Mouse (Mus musculus) layer of hippocampus, postnatal 14 days (tissue): ENCODE measurements around the gene Gucy2g. TPM values are rescaled to one million over a fixed set of nuclear protein-coding genes. Genes with fewer than 3 reads are reported as not detected.
A peak's percentile ranks its signal among the peaks of the same experiment; 100 is the strongest.
"Not testable (repeated sequence)": the region's sequence is repeated elsewhere in the genome, so short reads cannot be mapped to it uniquely, and the experiment has no call there.

Experiments
- DNase-seq, 2 experiments: peaks; one replicate each; pipeline ENCODE4 v3.0.0; 2021 to 2022; ENCODE audit warnings: low spot score in 2 of 2, mixed read lengths in 1 of 2
- total RNA-seq, 2 experiments: library from RNA; stranded (reverse); gene quantifications; 2 replicates each; pipeline ENCODE4 v1.2.3; 2021

The Gucy2g gene
- total RNA-seq, 2 experiments from 2014 or later: 0.46 to 0.52 TPM

- no peak for DNase-seq
These were observed 33.1 kb downstream of the Gucy2g start for GRCm38 (mm10) chr19:55207746-55208538.

GRCm38 (mm10) chr19:55207205-55207604, 33.8 kb downstream of the Gucy2g start:
- no peak for DNase-seq

- peak; percentile 54 to 77 for DNase-seq
These were observed 34.4 kb downstream of the Gucy2g start for GRCm38 (mm10) chr19:55206482-55207138.

GRCm38 (mm10) chr19:55198303-55198702, 42.7 kb downstream of the Gucy2g start:
- DNase-seq: peak; percentile 49 to 81

- DNase-seq: no peak
These were observed 45.5 kb downstream of the Gucy2g start for GRCm38 (mm10) chr19:55195574-55195973.

- DNase-seq: no peak
These were observed 46.4 kb downstream of the Gucy2g start for GRCm38 (mm10) chr19:55194520-55195170.

GRCm38 (mm10) chr19:55193717-55194394, 47.2 kb downstream of the Gucy2g start:
- no peak for DNase-seq

- no peak for DNase-seq
These were observed 48.6 kb downstream of the Gucy2g start for GRCm38 (mm10) chr19:55192254-55192945.

- DNase-seq: no peak
These were observed 49.4 kb downstream of the Gucy2g start for GRCm38 (mm10) chr19:55191596-55191995.

- no peak for DNase-seq
These were observed 51.0 kb downstream of the Gucy2g start for GRCm38 (mm10) chr19:55190065-55190464.

GRCm38 (mm10) chr19:55185651-55186050, 55.4 kb downstream of the Gucy2g start:
- DNase-seq: peak in 1 of 2 experiments; percentile 46

GRCm38 (mm10) chr19:55185074-55185473, 56.0 kb downstream of the Gucy2g start:
- no peak for DNase-seq

GRCm38 (mm10) chr19:55184442-55184841, 56.6 kb downstream of the Gucy2g start:
- peak in 1 of 2 experiments; percentile 65 for DNase-seq

GRCm38 (mm10) chr19:55180433-55180832, 60.6 kb downstream of the Gucy2g start, which contains the start of gene Tectb:
TSS of gene Tectb (plus strand) at chr19:55180733.
- no peak for DNase-seq

- DNase-seq: peak in 1 of 2 experiments; percentile 67
These were observed 63.9 kb downstream of the Gucy2g start for GRCm38 (mm10) chr19:55177143-55177542.

- DNase-seq: no peak
These were observed 69.5 kb downstream of the Gucy2g start for GRCm38 (mm10) chr19:55171585-55171984.

GRCm38 (mm10) chr19:55170399-55170798, 70.6 kb downstream of the Gucy2g start:
- no peak for DNase-seq

GRCm38 (mm10) chr19:55169236-55169729, 71.8 kb downstream of the Gucy2g start:
- DNase-seq: not testable (repeated sequence)

- no peak for DNase-seq
These were observed 72.7 kb downstream of the Gucy2g start for GRCm38 (mm10) chr19:55168360-55168759.

GRCm38 (mm10) chr19:55167741-55168140, 73.3 kb downstream of the Gucy2g start:
- no peak for DNase-seq
